Mouse (Mus musculus): ENCODE measurements around the gene Psenen.

Gene Psenen

DNA sequence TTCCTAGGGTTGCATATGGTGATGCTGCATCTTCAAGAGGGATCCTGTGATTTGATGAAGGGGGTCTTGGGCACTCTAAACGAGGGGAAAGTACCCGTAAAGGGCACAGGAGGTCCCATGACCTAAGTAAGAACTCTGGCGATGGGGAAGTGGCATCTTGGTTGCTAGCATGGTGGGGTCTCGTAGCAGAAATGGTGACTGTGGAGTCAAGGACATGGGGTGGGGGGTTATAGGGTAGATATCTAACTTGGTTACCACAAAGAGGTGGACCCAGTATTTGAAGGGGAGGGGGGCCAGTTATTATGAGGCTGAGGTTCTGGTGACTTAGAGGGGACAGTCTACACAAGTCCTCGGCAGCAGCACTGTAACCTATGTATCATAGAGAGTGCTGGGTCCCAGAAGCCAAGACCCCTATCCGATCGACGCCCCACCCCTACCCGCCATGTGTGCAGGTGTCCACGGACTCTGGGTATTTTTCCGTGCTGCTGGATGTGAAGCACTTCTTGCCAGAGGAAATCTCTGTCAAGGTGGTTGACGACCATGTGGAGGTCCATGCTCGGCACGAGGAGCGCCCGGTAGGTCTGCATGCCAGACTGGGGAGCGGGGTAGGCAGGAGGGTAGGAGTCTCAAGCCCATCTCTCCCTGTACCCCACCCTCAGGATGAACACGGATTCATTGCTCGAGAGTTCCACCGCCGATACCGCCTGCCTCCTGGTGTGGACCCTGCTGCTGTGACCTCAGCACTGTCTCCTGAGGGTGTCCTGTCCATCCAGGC, 9.4 kb downstream of the Psenen start:
- no peak for DNase-seq (ENCODE audit: low read depth, low spot score)

DNA sequence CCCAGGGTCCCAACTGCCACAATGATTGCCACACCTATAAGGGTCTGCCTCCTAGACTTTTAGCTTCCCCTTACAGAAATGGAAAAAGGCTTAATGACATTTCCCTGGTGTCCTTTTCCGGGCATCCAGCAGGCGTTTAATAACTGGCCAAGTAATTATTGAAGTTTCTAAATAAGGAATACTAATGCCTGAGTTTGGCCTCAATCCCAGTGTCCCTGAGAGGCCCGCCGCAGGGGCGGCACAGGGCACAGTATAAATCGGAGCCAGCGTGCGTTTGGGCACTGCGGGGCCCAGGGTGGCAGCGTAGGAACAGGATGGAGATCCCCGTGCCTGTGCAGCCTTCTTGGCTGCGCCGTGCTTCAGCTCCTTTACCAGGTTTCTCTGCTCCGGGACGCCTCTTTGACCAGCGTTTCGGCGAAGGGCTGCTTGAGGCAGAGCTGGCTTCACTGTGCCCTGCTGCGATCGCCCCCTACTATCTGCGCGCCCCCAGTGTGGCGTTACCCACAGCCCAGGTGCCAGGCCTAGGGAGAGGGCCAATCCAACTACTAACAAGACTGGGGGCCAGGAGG, 10.3 kb downstream of the Psenen start:
- DNase-seq (ENCODE audit: low read depth, low spot score): no peak

DNA sequence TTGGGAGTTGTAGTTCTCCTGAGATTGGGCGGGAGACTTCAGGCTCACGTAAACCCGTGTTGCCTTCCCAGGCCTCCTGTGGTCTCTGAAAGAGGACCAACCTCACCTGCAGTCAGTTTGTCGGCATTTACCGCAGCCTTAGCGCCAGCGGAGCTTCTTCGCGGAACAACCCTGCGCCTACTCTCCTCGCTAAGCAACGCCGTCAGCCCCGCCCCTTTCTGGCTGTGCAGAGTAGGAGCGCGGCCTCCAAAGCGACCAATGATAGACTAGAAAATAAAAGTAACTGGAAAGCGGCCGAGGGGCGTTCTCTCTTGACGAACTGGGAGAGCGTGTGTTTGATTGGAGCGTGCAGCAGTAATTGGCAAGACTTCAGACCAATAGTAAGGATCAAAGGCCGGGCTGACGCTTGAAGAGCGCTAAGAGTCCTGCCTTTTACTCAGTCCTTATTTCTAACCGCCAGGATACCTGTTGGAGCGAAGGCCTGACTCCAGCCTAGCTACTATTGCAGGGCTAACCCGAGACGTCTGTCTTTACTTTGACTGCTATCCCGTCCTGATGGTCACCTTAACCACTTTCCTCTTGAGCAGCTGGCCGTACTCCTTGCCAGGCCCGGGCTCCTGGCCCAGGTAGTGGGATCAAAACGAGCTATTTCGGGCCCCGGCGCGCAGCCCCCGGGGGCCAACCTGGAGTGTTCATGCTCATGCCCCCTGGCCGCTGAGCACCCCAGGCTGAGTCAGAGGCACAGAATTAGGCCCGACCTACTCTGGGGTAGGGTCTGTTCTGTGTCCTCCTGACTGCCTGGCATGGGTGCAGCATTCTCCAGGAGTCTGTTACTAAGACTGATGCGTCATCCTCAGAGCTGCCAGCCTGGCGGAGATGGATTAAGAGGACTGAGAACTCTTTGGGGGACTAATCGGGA, 11.1 kb downstream of the Psenen start, which contains the start of the genes Hspb6 and Proser3:
Gene Hspb6 (plus strand): TSS at position 77 of the 919 bp plus-strand sequence.
Gene Proser3 (minus strand): TSS at position 198 of the 919 bp plus-strand sequence.
- DNase-seq (ENCODE audit: low read depth, low spot score): peak; percentile 97

DNA sequence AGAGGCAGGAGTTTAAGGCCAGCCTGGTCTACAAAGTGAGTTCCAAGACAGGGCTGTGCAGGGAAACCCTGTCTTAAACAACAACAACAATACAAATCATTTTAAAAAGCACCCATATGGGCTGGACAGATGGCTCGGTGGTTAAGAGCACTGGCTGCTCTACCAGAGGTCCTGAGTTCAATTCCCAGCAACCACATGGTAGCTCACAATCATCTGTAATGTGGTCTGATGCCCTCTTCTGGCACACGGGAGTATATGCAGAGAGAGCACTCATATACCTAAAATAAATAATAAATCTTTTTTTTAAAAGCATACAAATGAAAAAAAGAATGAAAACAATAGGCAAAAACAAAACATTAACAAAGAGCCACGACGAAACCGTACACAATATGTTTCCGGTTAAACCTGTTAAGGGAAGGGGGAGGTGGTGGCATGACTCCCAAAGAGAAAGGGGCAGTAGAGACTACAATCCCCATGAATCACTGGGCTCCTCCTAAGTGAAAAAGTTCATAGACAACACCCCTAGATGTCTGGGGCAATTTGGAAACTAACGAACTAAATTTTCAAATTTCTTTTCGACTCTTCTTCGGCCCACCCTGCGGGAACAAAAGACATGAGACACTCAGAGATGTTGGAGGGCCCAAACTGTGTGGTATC, 11.9 kb downstream of the Psenen start:
- DNase-seq (ENCODE audit: low read depth, low spot score): no peak

DNA sequence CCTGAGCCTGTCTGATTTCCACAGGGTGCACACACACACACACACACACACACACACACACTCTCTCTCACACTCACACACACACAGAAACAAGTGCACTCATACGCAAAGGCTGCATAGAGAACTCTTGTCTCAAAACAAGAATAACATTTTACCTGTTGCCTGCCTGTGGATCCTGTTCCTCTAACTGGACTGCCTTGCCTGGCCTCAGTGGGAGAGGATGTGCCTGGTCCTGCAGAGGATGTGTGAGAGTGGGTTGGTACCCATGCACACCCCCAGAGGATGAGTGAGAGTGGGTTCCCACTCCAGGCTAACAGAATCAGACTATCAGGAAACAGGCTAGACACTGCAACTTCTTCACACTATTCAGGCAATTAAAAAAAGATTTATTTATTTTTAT, 12.8 kb downstream of the Psenen start:
- DNase-seq (ENCODE audit: low read depth, low spot score): no peak

DNA sequence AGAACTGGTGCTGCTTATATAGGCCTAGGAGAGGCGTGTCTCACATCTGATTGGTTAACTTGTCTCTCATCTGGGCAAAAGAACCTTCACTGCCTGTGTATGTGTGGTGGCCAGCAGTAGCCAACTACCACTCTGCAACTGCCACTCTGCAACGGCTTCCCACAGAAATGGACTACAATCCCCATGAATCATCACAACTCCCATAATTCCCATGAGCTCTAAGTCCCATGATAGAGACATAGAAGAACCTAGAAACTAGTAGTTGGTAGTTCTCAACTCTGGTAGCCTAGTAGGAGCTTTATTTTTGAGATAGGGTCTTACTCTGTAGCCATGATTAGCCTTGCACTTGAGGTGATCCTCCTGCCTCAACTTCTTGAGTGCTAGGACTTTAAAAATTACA, 13.5 kb downstream of the Psenen start:
- DNase-seq (ENCODE audit: low read depth, low spot score): no peak

DNA sequence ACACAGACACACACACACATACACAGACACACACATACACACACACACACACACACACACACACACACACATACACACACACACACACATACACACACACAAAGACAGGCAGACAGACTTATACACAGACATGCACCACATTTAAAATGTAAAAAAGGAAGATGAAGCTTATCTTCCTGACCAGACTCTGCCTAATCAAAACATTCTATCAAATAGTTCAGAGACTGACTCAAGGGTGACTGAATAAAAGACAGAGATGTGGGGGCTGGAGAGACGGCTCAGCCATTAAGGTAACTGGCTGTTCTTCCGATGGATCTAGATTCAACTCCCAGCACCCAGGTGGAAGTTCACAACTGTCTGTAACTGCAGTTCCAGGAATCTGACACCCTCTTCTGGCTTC, 19.1 kb downstream of the Psenen start:
- no peak for DNase-seq (ENCODE audit: low read depth, low spot score)

DNA sequence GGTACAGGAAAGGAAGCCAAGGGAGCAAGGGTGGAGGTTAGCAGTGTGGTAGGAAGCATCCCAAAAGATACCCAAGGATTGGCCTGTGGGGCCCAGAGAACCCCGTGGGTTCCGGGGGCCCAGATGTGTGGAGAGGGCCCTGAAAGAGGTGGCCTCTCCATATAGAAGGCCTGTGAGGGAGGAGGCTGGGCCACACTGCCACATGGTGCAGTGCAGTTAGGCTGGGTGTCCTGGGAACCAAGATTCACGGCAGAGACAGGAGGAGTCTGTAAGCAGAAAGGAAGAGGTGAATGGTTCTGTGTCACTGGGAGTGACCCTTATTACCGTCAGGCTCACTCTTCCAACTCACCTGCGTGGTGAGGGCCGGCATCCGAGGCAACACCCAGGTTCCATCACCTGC, 22.9 kb downstream of the Psenen start:
- no peak for DNase-seq (ENCODE audit: low read depth, low spot score)

DNA sequence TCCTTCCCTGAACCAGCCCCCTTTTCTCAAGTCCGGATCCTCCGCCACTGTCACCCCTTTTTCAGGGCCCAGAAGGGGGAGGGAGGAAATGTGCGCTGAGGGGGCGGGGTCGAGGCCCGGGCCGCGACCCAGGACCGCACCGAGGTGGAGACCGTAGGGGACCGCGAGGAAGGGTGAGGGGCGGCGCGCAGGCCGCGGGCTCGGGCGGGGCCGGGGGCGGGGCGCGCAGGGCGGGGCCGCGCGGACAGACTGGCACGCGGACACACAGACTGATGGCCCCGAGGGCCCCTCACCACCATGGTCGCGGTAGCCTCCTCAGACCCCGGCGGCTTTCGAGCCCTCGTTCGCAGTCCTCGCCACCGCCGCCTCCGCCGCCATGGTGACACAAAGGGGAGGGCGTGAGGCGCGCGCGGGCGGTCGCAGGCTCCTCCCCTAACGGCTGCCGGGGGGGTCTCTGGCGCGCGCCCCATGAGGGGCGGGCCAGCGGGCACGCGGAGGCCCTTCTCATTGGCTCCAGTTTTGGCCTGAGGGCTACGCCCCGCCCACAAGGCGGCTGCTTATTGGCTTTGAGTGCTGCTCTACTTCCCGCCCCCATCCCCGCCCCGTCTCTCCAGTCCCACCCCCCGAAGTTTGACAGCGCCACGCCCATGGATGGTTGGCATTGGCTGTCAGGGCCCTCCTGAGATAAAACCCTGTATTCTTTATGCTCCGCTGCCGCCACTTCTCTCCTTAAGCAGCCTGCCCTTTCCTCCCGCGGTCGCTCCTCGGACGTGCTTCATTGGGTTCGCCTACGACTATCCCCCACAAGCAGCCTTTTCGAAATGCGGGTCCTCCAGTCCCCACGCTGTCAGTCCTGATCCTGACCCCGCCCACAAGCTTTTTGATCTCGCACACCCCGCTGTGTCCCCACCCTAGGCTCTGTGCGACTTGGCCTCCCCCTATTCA, 28.5 kb downstream of the Psenen start, which contains the start of gene Arhgap33:
Gene Arhgap33 (minus strand): TSS at position 428 of the 945 bp plus-strand sequence.
- peak; percentile 99 for DNase-seq (ENCODE audit: low read depth, low spot score)

DNA sequence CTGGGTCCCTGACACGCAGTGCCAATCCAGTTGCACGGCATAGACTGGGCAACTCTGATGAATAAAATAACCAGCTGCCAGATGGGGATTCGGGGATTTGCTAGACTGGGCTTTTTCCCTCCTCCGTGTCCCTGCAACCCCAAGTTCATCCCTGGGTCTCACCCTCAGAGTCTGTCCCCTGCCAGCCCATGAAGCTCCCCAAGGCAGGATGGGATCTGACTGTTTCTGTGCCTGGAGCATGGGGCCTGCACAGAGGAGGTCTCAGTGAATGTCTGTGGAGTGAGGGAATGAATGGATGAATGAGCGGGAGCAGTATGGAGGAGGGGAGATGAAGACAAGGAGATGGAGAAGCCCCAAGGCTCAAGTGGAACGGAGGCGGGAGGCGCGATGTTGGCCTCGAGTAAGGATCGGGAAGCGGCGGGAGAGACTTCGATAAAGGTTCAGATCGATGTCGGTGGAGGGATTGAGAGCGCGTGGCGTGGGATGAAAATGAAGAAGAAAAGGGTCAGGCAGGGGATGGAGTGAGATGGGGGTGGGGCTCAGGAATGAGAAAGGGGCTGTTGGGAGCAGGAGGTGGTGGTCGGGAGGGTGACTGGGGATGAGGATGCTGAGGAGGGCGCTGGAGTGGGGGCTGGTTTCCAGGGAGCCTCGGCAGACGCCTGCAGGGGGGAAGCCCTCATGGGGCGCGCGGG, 29.3 kb downstream of the Psenen start:
- DNase-seq (ENCODE audit: low read depth, low spot score): no peak

DNA sequence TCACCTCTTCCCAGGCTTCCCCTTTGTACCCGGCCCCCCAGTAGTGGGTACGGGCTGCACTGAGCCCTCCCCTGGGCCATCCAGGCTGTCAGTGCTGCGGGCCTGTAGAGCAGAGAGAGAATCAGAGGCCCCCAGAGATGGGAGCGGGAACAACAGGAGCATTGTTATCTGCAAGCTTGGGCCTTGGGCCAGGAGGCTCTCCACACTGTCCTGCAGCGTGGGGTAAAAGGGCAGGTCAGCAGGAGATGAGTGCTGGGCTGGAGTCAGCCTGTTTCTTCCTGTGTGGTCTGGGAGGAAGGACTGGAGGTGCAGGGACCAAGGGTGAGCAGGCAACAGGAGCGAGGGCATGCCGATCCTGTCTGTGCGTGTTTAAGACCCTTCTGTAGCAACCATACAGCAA, 30.5 kb downstream of the Psenen start:
- peak; percentile 54 for DNase-seq (ENCODE audit: low read depth, low spot score)

DNA sequence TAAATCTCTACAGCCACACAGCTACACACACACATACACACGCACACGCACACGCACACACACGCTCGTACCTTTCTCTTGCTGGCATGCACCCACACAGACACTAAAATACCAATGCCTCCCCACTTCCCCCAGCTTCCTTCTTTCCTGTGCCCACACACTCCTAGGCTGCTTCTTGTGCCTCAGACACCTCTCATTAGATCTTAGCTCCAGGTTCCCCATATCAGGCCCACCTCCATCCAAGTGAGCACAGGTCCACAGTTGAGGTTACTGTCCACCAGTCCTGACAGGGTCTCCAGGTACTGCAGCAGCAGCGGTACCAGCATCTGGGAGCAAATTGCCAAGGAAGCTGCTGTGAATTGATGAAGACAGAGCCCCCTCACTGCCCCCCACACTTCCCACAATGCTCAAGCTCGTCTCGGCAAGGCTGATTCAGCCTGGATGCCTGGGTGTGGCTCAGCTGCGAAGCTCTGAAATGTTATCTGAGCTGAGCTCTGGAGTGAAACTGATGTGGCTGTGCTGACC, 32.1 kb downstream of the Psenen start:
- DNase-seq (ENCODE audit: low read depth, low spot score): no peak

DNA sequence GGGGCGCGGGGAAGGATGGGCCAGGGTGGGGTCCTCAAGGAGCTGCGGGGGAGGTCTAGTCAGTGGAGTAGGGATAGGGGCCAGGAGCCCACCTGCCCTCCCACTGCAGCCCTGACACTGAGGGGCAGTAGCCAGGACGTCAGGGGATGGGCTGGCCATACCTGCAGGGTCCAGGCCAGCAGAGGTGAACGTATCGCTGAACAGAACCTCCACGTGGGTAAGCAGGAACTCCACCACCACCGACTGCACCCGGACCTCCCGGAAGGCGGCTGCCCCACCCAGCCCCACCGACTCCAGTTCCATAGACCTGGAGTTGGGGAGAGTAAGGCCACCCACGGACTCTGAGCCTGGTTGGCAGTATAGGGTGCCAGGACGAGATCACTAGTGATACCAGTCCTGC, 36.4 kb downstream of the Psenen start:
- no peak for DNase-seq (ENCODE audit: low read depth, low spot score)

DNA sequence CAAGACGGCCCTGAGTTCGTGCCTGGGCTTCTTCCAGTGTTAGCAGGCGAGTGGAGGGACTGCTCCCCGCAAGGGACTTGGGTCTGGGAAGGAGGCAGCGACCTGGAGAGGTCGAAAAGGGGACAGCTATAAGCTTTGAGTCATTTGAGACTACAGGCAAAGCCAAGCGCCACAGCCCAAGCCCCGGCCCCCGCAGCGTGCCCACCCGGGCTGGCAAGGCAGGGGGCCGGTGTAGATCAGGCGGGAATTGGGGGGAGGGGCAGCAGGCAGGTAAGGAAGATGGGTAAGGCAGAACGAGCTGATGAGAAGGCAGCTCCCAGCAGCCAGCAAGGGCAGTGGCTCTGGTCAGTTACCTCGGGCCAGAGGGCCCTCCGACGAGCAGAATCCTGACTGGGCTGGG, 37.0 kb downstream of the Psenen start:
- no peak for DNase-seq (ENCODE audit: low read depth, low spot score)

DNA sequence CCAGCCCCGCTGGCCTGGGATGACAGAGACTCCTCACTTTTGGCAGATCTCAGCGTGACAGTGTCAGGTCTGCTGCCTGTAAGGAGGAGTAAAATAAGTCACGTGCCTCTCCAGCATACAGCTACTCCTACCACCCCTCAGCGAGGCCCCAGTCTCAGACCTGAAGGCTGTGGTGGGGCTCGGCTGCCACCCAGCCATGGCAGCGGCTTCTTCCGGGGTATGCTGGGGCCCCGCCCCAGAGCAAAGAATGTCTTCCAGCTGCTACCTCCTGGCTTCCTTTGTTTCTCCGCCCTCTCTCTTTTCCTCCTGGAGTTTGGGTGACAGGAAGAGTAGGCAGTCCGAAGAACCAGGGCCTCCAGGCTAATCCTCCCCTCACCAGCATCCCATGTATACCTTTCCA, 37.5 kb downstream of the Psenen start:
- DNase-seq (ENCODE audit: low read depth, low spot score): no peak

DNA sequence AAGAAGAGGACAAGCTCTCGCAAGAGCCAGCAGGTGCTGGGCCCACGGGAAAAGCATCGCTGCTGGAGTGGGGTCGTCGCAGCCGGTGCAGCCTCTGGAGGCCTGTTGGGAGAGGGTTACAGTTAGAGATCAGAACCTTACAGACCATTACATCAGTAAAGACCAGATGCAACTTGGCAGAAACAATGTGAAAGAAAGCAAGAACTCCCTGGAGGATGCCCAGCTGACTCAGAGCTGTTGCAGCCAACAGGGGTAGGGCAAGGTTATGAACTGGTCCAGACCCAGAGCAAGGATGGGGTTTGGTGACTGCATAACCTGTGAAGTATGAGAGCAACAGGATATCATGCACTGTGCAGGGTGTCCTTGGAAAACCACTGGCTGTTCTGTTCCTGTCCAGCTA, 38.9 kb downstream of the Psenen start:
- DNase-seq (ENCODE audit: low read depth, low spot score): no peak

DNA sequence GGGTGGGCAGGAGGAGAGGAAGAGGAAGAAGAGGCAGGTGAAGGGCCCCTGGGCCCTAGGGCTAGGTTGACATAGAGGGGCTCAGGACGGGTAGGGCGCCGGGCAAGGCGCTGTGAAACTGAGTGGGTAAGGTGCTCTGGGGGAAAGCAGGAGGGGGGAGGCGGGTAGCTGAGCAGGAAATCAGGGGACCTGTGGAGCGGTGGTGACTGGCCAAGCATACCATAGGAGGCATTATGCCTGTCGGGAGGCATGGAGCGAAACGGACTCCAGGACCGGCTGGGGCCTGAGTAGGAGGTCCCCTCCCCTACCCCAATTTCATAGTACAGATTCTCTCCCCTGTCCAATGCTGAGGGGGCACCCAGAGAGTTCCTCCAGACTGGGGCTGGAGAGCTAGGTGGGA, 40.6 kb downstream of the Psenen start:
- DNase-seq (ENCODE audit: low read depth, low spot score): no peak

DNA sequence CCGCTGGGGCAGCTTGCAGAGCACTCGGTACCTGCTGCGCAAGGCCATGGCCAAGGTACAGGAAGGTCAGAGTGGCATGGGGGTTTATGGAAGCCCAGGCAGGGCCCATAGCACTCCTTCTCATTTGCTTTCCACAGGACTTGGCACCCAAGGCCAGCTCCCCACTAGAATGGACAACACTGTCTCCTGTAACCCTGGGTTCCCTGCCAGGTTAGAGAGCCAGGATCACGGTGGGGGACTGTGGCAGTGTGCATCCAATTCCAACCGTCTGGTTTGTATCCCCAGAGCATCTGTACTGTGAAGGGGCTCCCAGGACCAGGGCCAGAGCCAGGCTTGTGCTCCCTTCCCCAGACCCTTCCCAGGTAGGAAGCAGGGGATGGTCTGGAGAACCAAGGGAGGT, 42.6 kb downstream of the Psenen start:
- no peak for DNase-seq (ENCODE audit: low read depth, low spot score)

DNA sequence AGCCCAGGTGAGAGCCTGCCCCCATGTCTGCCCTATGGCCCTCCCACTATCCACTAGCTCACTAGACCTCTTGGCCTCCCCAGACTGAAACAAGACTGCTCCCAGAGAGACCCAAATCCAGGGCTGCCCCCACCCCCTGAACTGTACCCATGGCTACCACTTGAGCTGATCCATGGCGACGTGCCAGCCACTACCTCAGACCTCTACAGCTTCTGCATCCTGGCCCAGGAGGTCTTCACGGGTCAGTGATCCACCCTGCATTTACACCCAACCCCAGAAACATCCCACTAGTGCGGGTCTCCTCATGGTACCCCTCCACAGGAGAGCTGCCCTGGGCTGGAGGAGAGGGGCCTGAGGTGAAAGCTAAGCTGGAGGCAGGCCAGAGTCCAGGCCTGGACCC, 43.0 kb downstream of the Psenen start:
- no peak for DNase-seq (ENCODE audit: low read depth, low spot score)

DNA sequence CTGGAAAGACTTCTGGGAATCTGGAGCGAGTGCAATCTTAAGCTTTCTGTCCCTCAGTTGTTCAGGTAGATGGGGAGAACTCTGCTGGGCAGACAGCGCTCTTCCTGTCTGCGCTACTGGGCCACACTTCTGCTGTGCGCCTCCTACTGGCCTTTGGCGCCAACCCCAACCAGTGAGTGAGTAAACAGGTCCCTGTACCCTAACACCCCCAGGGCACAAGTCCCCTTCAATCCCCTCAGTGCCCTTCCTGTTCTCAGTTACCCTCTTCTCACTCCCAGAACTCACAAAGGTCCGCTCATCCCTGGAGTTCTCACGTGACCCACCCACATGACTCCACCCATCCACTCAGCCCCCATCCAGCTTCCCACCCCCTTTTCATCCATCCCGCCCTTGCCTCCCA, 45.1 kb downstream of the Psenen start:
- no peak for DNase-seq (ENCODE audit: low read depth, low spot score)
